Mouse (Mus musculus) E14TG2a.4 (cell line): ENCODE results near the gene Oas1d.
A peak's percentile ranks its signal among the peaks of the same experiment; 100 is the strongest.
"Not testable (repeated sequence)": the region's sequence is repeated elsewhere in the genome, so short reads cannot be mapped to it uniquely, and the experiment has no call there.

Experiments used
- CTCF ChIP-seq: conservative IDR thresholded peaks from 2 replicates; pipeline ENCODE4 v1.5.1; 2014; ENCODE audit warnings: low read length
- NANOG ChIP-seq: IDR thresholded peaks from 2 replicates; pipeline ENCODE4 v1.6.1; 2014; ENCODE audit warnings: borderline replicate concordance, low read length, mixed read lengths
- POU5F1 ChIP-seq: IDR thresholded peaks from 2 replicates; pipeline ENCODE4 v1.6.1; 2014; ENCODE audit warnings: low read length, borderline replicate concordance

- not testable (repeated sequence) for TF ChIP-seq CTCF, NANOG
- peak; percentile 89; the same call in 1 of the 2 replicates for TF ChIP-seq POU5F1
These were observed 19.6 kb upstream of the Oas1d start for GRCm38 (mm10) chr5:120894692-120895091.
